Mouse (Mus musculus): ENCODE measurements around the gene Gga1. TPM values are rescaled to one million over a fixed set of nuclear protein-coding genes. Genes with fewer than 3 reads are reported as not detected.
"Not testable (repeated sequence)": the region's sequence is repeated elsewhere in the genome, so short reads cannot be mapped to it uniquely, and the experiment has no call there.

Gga1 gene
- polyA plus RNA-seq, 1 experiment from 2014 or later: 56.2 TPM

DNA sequence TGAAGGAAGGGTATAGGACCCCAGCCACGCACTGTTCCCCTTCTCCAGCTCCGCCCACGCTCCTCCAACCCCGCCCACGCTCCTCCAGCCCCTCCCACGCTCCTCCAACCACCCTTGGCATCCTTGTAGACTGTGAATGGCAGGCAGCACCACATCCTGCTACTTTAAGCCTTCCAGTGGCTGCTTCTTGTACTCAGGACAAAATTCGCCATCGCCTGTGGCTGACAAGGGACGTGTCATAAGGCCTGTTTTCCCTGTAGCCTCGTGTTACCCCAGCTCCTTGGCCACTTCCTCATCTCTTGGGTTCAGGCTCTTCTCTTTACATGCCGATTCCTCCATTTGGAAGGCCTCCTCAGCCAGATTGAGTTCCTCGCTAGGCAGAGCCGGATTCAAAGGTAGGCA is 13.1 kb upstream of the Gga1 start:
- ATAC-seq (ENCODE audit: borderline replicate concordance, extremely low read depth, low FRiP score, low TSS enrichment): peak; percentile 33; the same call in 1 of the 2 replicates

DNA sequence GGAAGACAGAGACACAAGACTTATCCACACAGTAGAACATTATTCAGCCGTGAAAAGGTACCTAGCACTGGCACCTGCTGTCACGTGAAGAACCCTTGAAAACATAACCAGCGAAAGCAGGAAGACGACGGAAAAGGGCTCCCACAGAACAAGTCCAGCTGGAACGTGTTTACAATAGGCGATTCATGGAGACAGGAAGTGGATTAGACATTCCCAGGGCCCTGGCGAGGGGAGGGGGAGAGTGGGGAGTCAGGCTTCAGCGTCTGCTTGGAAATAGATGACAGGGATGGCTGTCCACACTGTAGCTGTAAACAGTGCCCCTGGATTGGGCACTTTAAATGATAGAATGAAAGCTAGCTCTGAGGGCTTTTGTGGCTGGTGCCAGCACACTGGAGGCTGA is 8.6 kb upstream of the Gga1 start:
- Histone ChIP-seq H3K27me3 (no peaks in the 10 kb centered on the region), H3K36me3 (no peaks in the 10 kb centered on the region), H3K4me3 (no peak overlapping the region), H3K4me2 (peak overlapping the region; percentile 10; the same call in 1 of the 2 replicates), H3K9ac (no peak overlapping the region), H3K27ac (peak overlapping the region; percentile 95), H3K9me3 (no peaks in the 10 kb centered on the region), H3K4me1 (peaks cover 36% of the 10 kb centered on the region)
- 4% methylated on average over 9 of the region's 9 CpGs for WGBS
- ATAC-seq (ENCODE audit: borderline replicate concordance, extremely low read depth, low FRiP score, low TSS enrichment): peak; percentile 89

More for the DNA sequence above, 13.1 kb upstream of the Gga1 start:
- no peak overlapping the region for H3K9ac ChIP-seq
- H3K27ac ChIP-seq: peak overlapping the region; percentile 64
- 43% methylated on average over 13 of the region's 13 CpGs for WGBS
- H3K36me3 ChIP-seq: no peaks in the 10 kb centered on the region
- no peaks in the 10 kb centered on the region for H3K27me3 ChIP-seq
- no peak overlapping the region for H3K4me3 ChIP-seq
- no peak overlapping the region; the same call in 1 of the 2 replicates for H3K4me2 ChIP-seq
- peaks cover 35% of the 10 kb centered on the region for H3K4me1 ChIP-seq
- H3K9me3 ChIP-seq: no peaks in the 10 kb centered on the region

DNA sequence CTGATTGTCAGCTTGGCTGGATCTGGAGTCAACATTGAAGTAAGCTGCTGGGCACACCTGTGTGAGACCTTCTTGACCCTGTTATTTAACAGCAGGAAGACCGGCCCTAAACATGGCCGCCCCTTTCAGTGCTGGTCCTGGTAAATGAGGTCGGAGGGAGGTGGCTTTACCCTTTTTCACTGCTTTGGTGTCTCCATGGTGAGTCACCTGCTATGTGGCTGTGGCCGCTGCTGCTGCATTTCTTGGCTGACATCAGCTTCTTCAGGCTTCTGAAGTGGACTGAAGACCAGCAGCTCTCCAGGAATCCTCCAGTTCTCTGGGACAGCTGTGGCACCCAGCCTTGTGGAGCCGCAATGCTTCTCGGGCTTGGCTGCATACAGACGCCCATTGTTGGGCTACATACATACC is 8.2 kb upstream of the Gga1 start:
- Histone ChIP-seq H3K4me1 (peaks cover 35% of the 10 kb centered on the region), H3K27me3 (no peaks in the 10 kb centered on the region), H3K36me3 (no peaks in the 10 kb centered on the region), H3K9ac (no peak overlapping the region), H3K9me3 (no peaks in the 10 kb centered on the region), H3K4me2 (peak overlapping the region; percentile 10; the same call in 1 of the 2 replicates), H3K27ac (peak overlapping the region; percentile 95), H3K4me3 (no peak overlapping the region)
- peak; percentile 53 for ATAC-seq (ENCODE audit: borderline replicate concordance, extremely low read depth, low FRiP score, low TSS enrichment)
- WGBS: 32% methylated on average over 7 of the region's 7 CpGs

DNA sequence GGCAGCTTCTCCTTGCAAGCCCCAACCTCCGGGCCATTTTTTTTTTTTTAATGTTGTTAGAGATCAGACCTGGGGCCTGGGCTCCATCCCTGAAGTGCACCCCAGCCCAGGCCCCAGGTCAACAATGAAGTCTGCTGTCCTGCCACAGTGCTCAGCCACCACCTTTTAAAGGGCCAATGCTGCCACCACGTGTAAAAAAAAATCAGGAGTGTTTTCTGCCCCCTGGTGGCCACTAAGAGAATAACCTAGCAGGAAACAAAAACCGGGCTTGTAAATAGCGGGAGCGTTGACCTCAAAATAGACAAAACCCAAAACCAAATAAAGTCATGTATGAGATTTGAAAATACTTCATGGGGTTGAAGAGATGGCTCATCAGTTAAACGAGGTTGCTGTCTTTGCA is 7.2 kb upstream of the Gga1 start:
- H3K4me2 ChIP-seq: no peak overlapping the region
- H3K36me3 ChIP-seq: no peaks in the 10 kb centered on the region
- H3K9ac ChIP-seq: no peak overlapping the region
- H3K27ac ChIP-seq: peak overlapping the region; percentile 30; the same call in 1 of the 2 replicates
- H3K9me3 ChIP-seq: no peaks in the 10 kb centered on the region
- WGBS: 27% methylated on average over 6 of the region's 6 CpGs
- ATAC-seq (ENCODE audit: borderline replicate concordance, extremely low read depth, low FRiP score, low TSS enrichment): no peak
- no peaks in the 10 kb centered on the region for H3K27me3 ChIP-seq
- H3K4me1 ChIP-seq: peaks cover 40% of the 10 kb centered on the region
- no peak overlapping the region for H3K4me3 ChIP-seq

DNA sequence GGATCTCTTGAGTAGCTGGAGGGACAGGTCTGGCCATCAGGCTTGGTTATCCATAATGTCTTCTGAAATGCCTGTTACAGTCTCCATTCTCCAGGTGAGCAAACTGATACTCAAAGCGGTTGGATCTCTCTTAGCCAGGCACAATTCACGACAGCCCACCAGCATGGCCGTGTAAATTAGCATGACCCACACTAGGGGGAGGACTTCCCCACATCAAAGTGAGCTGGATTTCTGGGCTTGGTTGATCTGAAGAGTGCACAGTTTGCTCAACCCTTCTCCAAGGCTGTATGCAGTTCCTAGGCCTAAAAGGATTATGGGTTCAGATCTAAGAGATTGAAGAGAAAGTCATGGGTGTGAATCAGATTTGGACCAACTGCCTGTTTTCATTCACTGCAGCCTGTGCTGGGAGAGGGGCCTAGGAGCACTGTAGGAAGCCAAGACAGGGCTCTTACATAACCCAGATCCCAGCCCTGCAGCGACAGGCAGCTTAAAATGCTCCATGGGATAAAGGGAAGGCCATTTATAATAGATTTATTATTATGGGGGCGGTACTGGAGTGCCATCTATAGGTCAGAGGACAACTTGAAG is 4.9 kb upstream of the Gga1 start:
- Histone ChIP-seq H3K36me3 (no peaks in the 10 kb centered on the region), H3K4me1 (peaks cover 57% of the 10 kb centered on the region), H3K9ac (no peak overlapping the region), H3K27me3 (no peaks in the 10 kb centered on the region), H3K9me3 (no peaks in the 10 kb centered on the region), H3K4me3 (no peak overlapping the region), H3K4me2 (no peak overlapping the region), H3K27ac (0 out of 2 replicates have a peak overlapping the region, but pooled peaks have one; percentile 20)
- no peak for ATAC-seq (ENCODE audit: borderline replicate concordance, extremely low read depth, low FRiP score, low TSS enrichment)
- 45% methylated on average over 5 of the region's 5 CpGs for WGBS

DNA sequence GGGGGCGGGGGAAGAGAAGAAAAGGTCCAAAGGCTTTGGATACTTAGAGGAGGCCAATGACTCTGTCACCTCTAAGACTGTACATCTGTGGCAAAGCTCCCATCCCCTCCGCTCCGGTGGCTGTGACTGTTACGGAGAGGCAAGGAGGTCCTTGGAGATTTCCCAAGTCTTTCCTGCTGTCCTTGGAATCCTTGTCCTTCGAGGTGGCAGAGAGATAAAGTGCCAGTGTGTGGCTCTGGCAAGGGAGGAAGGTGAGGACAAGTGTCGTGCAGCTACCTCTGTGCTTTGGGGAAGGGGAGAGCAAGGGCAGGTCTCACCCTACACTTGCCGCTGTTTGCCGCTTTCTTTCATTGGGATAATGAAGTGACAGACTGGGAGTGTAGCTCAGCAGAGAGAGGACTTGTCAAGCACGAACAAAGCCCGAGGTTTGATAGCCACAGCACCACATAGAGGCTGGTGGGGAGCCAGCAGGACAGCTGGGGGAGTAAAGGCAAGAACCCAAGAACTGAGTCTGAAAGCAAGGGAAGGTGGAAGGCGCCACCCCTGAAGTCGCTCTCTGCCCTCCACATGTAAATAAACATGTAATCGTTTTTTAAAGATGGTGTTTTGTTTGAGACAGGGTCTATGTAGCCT is 3.1 kb upstream of the Gga1 start:
- Histone ChIP-seq H3K27ac (peak overlapping the region; percentile 1; the same call in 1 of the 2 replicates), H3K4me1 (peaks cover 50% of the 10 kb centered on the region), H3K9me3 (no peaks in the 10 kb centered on the region), H3K4me2 (no peak overlapping the region), H3K36me3 (no peaks in the 10 kb centered on the region), H3K27me3 (no peaks in the 10 kb centered on the region), H3K4me3 (no peak overlapping the region), H3K9ac (peak overlapping the region; percentile 23; the same call in 1 of the 2 replicates)
- 35% methylated on average over 13 of the region's 13 CpGs for WGBS
- ATAC-seq (ENCODE audit: borderline replicate concordance, extremely low read depth, low FRiP score, low TSS enrichment): no peak

DNA sequence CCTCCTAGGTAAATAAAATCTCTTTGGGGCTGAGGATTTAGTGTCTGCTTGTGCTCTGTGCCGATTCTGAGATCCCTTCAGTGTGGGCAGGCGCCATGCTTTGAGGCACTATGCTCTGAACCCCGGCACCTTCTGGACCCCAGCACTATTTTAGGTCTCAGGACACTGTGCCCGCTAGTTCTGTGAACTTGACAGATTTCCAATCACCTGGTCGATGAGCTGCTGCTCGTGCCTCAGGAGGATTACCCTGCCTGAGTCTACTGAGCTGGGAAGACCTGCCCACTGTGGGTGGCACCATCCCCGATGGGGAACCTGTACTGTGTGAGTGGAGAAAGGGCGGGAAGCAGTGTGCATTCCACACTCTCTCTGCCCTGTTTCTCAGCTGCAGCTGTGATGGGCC is 2.0 kb upstream of the Gga1 start:
- Histone ChIP-seq H3K4me1 (peaks cover 56% of the 10 kb centered on the region), H3K9ac (no peak overlapping the region), H3K27me3 (no peaks in the 10 kb centered on the region), H3K4me2 (no peak overlapping the region), H3K4me3 (no peak overlapping the region), H3K27ac (peak overlapping the region; percentile 99), H3K9me3 (no peaks in the 10 kb centered on the region), H3K36me3 (0 out of 2 replicates have a peak, but pooled peaks cover 2% of the 10 kb centered on the region)
- ATAC-seq (ENCODE audit: borderline replicate concordance, extremely low read depth, low FRiP score, low TSS enrichment): no peak
- 70% methylated on average over 8 of the region's 8 CpGs for WGBS

DNA sequence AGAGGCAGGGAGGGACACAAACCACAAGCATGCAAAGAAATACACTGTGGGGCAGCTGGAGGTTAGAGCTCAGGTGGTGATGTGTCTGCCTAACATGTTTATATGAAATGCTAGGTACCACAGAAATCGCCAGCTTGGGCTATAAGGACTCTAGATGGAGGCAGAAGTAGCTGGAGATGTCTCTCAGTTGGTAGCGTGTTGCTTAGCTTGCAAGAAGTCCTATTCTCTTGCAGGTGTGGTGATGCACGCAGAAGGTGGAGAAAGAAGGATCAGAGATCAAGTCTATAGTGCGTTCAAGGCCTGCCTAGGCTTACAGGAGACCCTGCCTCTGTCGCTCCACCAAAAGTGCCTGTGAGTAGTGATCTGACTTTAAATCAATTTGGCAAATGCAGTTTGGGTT is 1.5 kb upstream of the Gga1 start:
- Histone ChIP-seq H3K36me3 (peaks cover 8% of the 10 kb centered on the region; the same call in 1 of the 2 replicates), H3K9me3 (no peaks in the 10 kb centered on the region), H3K27me3 (no peaks in the 10 kb centered on the region), H3K4me1 (peaks cover 61% of the 10 kb centered on the region), H3K4me3 (peak overlapping the region; percentile 70; the same call in 1 of the 2 replicates), H3K4me2 (peak overlapping the region; percentile 89), H3K27ac (peak overlapping the region; percentile 99), H3K9ac (no peak overlapping the region)
- WGBS: 66% methylated on average over 5 of the region's 5 CpGs
- no peak for ATAC-seq (ENCODE audit: borderline replicate concordance, extremely low read depth, low FRiP score, low TSS enrichment)

DNA sequence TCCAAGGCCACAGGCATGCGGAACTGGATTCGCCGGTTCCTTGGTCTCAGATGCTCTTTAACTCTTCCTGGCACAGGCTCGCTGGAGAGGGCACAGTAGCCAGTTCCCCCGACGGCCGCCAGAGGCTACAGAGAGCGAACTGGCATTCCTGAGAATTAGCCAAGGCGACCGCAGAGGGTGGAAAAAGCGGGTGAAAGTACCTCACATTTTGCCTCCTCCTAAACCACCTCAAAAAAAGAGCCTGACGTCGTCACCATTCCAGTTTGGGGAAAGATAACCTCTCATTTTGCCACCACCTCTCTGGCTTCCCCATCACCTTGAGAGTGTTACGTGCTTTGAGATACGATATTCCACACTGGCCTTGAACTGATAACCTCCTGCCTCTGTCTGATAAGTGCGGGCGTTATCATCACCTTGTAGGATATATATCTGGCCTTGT is 713 bp upstream of the Gga1 start:
- Histone ChIP-seq H3K27ac (peak overlapping the region; percentile 99), H3K4me1 (peaks cover 61% of the 10 kb centered on the region), H3K4me3 (peak overlapping the region; percentile 70), H3K36me3 (peaks cover 14% of the 10 kb centered on the region), H3K9me3 (no peaks in the 10 kb centered on the region), H3K4me2 (peak overlapping the region; percentile 89), H3K9ac (peak overlapping the region; percentile 86), H3K27me3 (no peaks in the 10 kb centered on the region)
- WGBS: 2% methylated on average over 17 of the region's 17 CpGs
- peak; percentile 11; the same call in 1 of the 2 replicates for ATAC-seq (ENCODE audit: borderline replicate concordance, extremely low read depth, low FRiP score, low TSS enrichment)

DNA sequence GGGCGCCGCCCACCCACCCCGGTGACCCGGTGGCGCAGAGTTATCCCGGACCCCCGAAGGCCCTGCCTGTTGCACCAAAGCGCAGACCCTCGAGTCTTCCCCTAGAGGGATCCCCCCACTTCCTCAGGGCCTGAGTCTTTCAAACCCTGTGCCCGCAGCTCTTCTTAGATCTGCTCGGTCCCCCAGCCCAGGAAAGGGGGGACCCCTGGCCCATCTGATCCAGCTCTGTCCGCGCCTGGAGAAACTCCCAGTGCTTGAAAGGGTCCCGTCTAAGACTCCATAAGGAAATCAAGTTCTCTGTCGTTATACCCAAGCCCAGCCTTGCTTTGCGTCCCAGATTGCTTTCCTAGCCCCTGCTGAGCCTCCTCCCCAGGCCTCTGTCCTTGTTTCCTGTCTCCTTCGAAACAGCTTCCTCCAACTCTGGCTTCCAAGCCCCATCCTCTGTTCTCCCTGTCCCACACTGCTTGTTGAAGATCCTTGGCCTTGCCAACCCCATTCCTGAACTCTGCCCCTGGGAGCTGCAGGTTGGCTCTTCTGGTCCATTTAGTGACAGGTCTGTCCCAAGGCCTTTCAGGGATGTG is 910 bp downstream of the Gga1 start:
- peak overlapping the region; percentile 89 for H3K4me2 ChIP-seq
- H3K9me3 ChIP-seq: no peaks in the 10 kb centered on the region
- peak overlapping the region; percentile 99 for H3K27ac ChIP-seq
- peak overlapping the region; percentile 86 for H3K9ac ChIP-seq
- no peaks in the 10 kb centered on the region for H3K27me3 ChIP-seq
- peaks cover 54% of the 10 kb centered on the region for H3K4me1 ChIP-seq
- ATAC-seq (ENCODE audit: borderline replicate concordance, extremely low read depth, low FRiP score, low TSS enrichment): no peak; the same call in 1 of the 2 replicates
- H3K36me3 ChIP-seq: peaks cover 31% of the 10 kb centered on the region
- WGBS: under 1% methylated on average over 17 of the region's 17 CpGs
- H3K4me3 ChIP-seq: peak overlapping the region; percentile 70

DNA sequence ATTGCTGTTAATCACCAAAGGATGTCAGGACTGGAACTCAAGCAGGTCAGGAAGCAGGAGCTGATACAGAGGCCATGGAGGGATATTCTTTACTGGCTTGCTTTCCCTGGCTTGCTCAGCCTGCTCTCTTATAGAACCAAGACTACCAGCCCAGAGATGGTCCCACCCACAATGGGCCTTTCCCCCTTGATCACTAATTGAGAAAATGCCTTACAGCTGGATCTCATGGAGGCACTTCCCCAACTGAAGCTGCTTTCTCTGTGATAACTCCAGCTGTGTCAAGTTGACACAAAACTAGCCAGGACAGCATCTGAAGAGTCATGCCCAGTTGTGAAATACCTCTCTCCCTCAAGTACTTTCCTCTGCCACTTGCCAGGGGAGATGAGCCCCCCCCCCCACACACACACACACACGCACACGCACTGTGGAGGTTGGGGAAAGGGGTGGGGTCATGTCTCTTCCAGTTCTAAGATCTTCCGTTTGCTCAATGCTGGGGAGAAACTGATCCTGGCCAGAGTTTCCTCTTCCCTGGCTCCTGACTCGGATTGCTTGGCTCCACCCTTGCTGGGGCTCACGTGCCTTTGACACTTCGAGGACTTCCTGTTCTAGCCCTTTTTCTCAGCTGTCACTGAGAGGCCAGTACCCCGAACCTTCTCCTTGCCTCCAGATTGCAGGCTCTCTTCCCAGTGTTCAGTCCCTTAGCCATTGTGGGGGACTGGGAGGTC is 2.0 kb downstream of the Gga1 start:
- peaks cover 41% of the 10 kb centered on the region for H3K36me3 ChIP-seq
- not testable (repeated sequence) for H3K9me3 ChIP-seq; ATAC-seq (ENCODE audit: borderline replicate concordance, extremely low read depth, low FRiP score, low TSS enrichment); H3K27me3 ChIP-seq
- H3K9ac ChIP-seq: peak overlapping the region; percentile 13; the same call in 1 of the 2 replicates
- H3K27ac ChIP-seq: peak overlapping the region; percentile 99
- 19% methylated on average over 7 of the region's 7 CpGs for WGBS
- peak overlapping the region; percentile 89 for H3K4me2 ChIP-seq
- peaks cover 49% of the 10 kb centered on the region for H3K4me1 ChIP-seq
- 0 out of 2 replicates have a peak overlapping the region, but pooled peaks have one; percentile 70 for H3K4me3 ChIP-seq

Measured in lung, embryonic 15.5 days (tissue).